Comparison of ENCODE assay signal across 28 mouse cellular contexts in genomic region chr1:79589424-79589823, GRCm38 (mm10).
DNase-seq lines count a peak whose midpoint lies in the region; ATAC-seq and TF ChIP-seq lines count a peak whose summit lies in the region.
"Had no signal": no experiment of that assay in that cellular context is flagged by ENCODE, and none has a peak within 500 bp of the region (broad histone marks: within the 10 kb centered on the region; RNA-seq: fewer than 3 reads in every experiment).

No protein-coding gene starts in this region.

- H3K36me3 ChIP-seq in heart, embryonic 11.5 days (ENCODE audit: control insufficient read depth, insufficient read depth, low read length): no peaks in the 10 kb centered on the region
- no peaks in the 10 kb centered on the region for H3K36me3 ChIP-seq in heart, embryonic 14.5 days (ENCODE audit: control insufficient read depth, insufficient read depth, low read length)
- no peaks in the 10 kb centered on the region for H3K36me3 ChIP-seq in heart, postnatal 0 days (replicated peaks; ENCODE audit: control insufficient read depth, insufficient read depth, low read length)
- H3K36me3 ChIP-seq in midbrain, embryonic 14.5 days (ENCODE audit: control insufficient read depth, insufficient read depth, low read length): no peaks in the 10 kb centered on the region
- H3K36me3 ChIP-seq in midbrain, embryonic 16.5 days (ENCODE audit: control insufficient read depth, insufficient read depth, low read length): no peaks in the 10 kb centered on the region
- H3K36me3 ChIP-seq: embryonic facial prominence, embryonic 12.5 days; embryonic facial prominence, embryonic 15.5 days; G1E had no signal

- DNase-seq in heart, postnatal 4 days: no peak
- DNase-seq in heart, adult 18-20 months: no peak
- DNase-seq in heart, postnatal 0 days (ENCODE audit: low spot score): peak; percentile 15
- DNase-seq in heart, adult 9 months (ENCODE audit: low spot score in 2 of 2): no peak
- DNase-seq in midbrain, embryonic 14.5 days: peak; percentile 19
- DNase-seq: adrenal gland, postnatal 10 days; adrenal gland, postnatal 36 days; B cell, adult 2 months; cerebellum, adult 11 months; cerebellum, adult 2 months; cerebellum, adult 9-11 months; cerebellum, postnatal 25 days; forebrain, postnatal 0 days; gastrocnemius, adult 2 months; gastrocnemius, postnatal 14 days had no signal

- WGBS in heart, embryonic 11.5 days (ENCODE audit: insufficient replicate concordance): 35% methylated on average over 6 of the region's 6 CpGs
- 16% methylated on average over 6 of the region's 6 CpGs for WGBS in heart, embryonic 14.5 days
- WGBS in heart, postnatal 0 days: 26% methylated on average over 6 of the region's 6 CpGs
- WGBS in midbrain, embryonic 14.5 days: 40% methylated on average over 6 of the region's 6 CpGs
- 48% methylated on average over 6 of the region's 6 CpGs for WGBS in midbrain, embryonic 16.5 days

- H3K9ac ChIP-seq in heart, embryonic 11.5 days (ENCODE audit: low read depth, low read length): no peak overlapping the region
- no peak overlapping the region for H3K9ac ChIP-seq in heart, embryonic 14.5 days (ENCODE audit: low read length)
- H3K9ac ChIP-seq in heart, postnatal 0 days (replicated peaks; ENCODE audit: low read depth, low read length): no peak overlapping the region
- H3K9ac ChIP-seq in midbrain, embryonic 14.5 days (replicated peaks; ENCODE audit: low read length): no peak overlapping the region
- H3K9ac ChIP-seq in midbrain, embryonic 16.5 days (ENCODE audit: low read depth, low read length): no peak overlapping the region
- H3K9ac ChIP-seq: embryonic facial prominence, embryonic 12.5 days; embryonic facial prominence, embryonic 15.5 days; forebrain, postnatal 0 days; hindbrain, embryonic 14.5 days had no signal

- peak overlapping the region; percentile 64; the same call in 1 of the 2 replicates for H3K27ac ChIP-seq in heart, embryonic 11.5 days (ENCODE audit: low read depth, low read length)
- H3K27ac ChIP-seq in heart, embryonic 14.5 days (replicated peaks in 1 of 2; ENCODE audit: control insufficient read depth in 1 of 2, insufficient read depth in 1 of 2, low read depth in 2 of 2, low read length in 2 of 2): peak overlapping the region; percentile 71 to 80
- H3K27ac ChIP-seq in heart, postnatal 0 days (ENCODE audit: low read depth): no peak overlapping the region
- no peak overlapping the region for H3K27ac ChIP-seq in midbrain, embryonic 14.5 days (replicated peaks; ENCODE audit: low read depth, low read length)
- no peak overlapping the region for H3K27ac ChIP-seq in midbrain, embryonic 16.5 days (ENCODE audit: low read length)
- H3K27ac ChIP-seq: embryonic facial prominence, embryonic 12.5 days; embryonic facial prominence, embryonic 15.5 days; gastrocnemius, adult 2 months; hindbrain, embryonic 14.5 days; hindbrain, postnatal 0 days had no signal

- H3K4me3 ChIP-seq in heart, embryonic 11.5 days (ENCODE audit: low read depth, low read length): no peak overlapping the region
- no peak overlapping the region for H3K4me3 ChIP-seq in heart, embryonic 14.5 days (ENCODE audit: control insufficient read depth in 1 of 2, insufficient read depth in 1 of 2, low read depth in 1 of 2, low read length in 2 of 2)
- no peak overlapping the region for H3K4me3 ChIP-seq in heart, postnatal 0 days (ENCODE audit: low read depth, low read length)
- no peak overlapping the region for H3K4me3 ChIP-seq in midbrain, embryonic 14.5 days (replicated peaks; ENCODE audit: low read depth, low read length)
- no peak overlapping the region for H3K4me3 ChIP-seq in midbrain, embryonic 16.5 days (ENCODE audit: low read depth, low read length)
- H3K4me3 ChIP-seq: embryonic facial prominence, embryonic 12.5 days; embryonic facial prominence, embryonic 15.5 days; gastrocnemius, adult 2 months had no signal

- no peak; the same call in 1 of the 2 replicates for ATAC-seq in heart, embryonic 11.5 days (replicated peaks; ENCODE audit: insufficient number of reproducible peaks, low FRiP score, low TSS enrichment)
- no peak for ATAC-seq in heart, embryonic 14.5 days (ENCODE audit: insufficient number of reproducible peaks, insufficient read depth, low FRiP score, low read depth)
- no peak for ATAC-seq in heart, postnatal 0 days (ENCODE audit: insufficient read depth, low read depth)
- ATAC-seq in midbrain, embryonic 14.5 days (ENCODE audit: low FRiP score, low TSS enrichment): no peak
- ATAC-seq in midbrain, embryonic 16.5 days: no peak
- ATAC-seq: forebrain, embryonic 14.5 days; forebrain, postnatal 0 days; hindbrain, postnatal 0 days; inflammation-experienced regulatory T-cells, adult 6 months; intestine, embryonic 16.5 days had no signal

- H3K9me3 ChIP-seq in heart, embryonic 11.5 days (replicated peaks; ENCODE audit: control insufficient read depth, low read length): no peaks in the 10 kb centered on the region
- H3K9me3 ChIP-seq in heart, embryonic 14.5 days (ENCODE audit: control insufficient read depth, low read length): no peaks in the 10 kb centered on the region
- H3K9me3 ChIP-seq in heart, postnatal 0 days (replicated peaks; ENCODE audit: control insufficient read depth, low read length): no peaks in the 10 kb centered on the region
- no peaks in the 10 kb centered on the region for H3K9me3 ChIP-seq in midbrain, embryonic 14.5 days (ENCODE audit: control insufficient read depth, low read length)
- no peaks in the 10 kb centered on the region for H3K9me3 ChIP-seq in midbrain, embryonic 16.5 days (replicated peaks; ENCODE audit: control insufficient read depth, low read length, poor library complexity, severe bottlenecking)
- H3K9me3 ChIP-seq: embryonic facial prominence, embryonic 12.5 days; embryonic facial prominence, embryonic 15.5 days; G1E had no signal

- H3K27me3 ChIP-seq in heart, embryonic 11.5 days (ENCODE audit: control insufficient read depth, insufficient read depth, low read length): no peaks in the 10 kb centered on the region
- H3K27me3 ChIP-seq in heart, embryonic 14.5 days (ENCODE audit: control insufficient read depth, insufficient read depth, low read length): no peaks in the 10 kb centered on the region
- no peaks in the 10 kb centered on the region for H3K27me3 ChIP-seq in heart, postnatal 0 days (ENCODE audit: control insufficient read depth, insufficient read depth, low read length)
- no peaks in the 10 kb centered on the region for H3K27me3 ChIP-seq in midbrain, embryonic 14.5 days (ENCODE audit: control insufficient read depth, insufficient read depth, low read length)
- H3K27me3 ChIP-seq in midbrain, embryonic 16.5 days (ENCODE audit: control insufficient read depth, insufficient read depth, low read depth, low read length): no peaks in the 10 kb centered on the region
- H3K27me3 ChIP-seq: CH12.LX; embryonic facial prominence, embryonic 12.5 days; embryonic facial prominence, embryonic 15.5 days; Patski had no signal

- H3K4me2 ChIP-seq in heart, embryonic 11.5 days: no peak overlapping the region
- H3K4me2 ChIP-seq in heart, embryonic 14.5 days (ENCODE audit: low read length): 0 out of 2 replicates have a peak overlapping the region, but pooled peaks have one; percentile 2
- no peak overlapping the region for H3K4me2 ChIP-seq in heart, postnatal 0 days (ENCODE audit: low read depth, low read length)
- H3K4me2 ChIP-seq in midbrain, embryonic 14.5 days (ENCODE audit: low read length): no peak overlapping the region
- H3K4me2 ChIP-seq in midbrain, embryonic 16.5 days (ENCODE audit: low read length): no peak overlapping the region
- H3K4me2 ChIP-seq: embryonic facial prominence, embryonic 12.5 days; embryonic facial prominence, embryonic 15.5 days; hindbrain, embryonic 14.5 days had no signal

- no peak for TF ChIP-seq EP300 in heart, postnatal 0 days (IDR thresholded peaks at IDR 0.05; ENCODE audit: low read depth)

- 0 out of 2 replicates have a peak, but pooled peaks cover 5% of the 10 kb centered on the region for H3K4me1 ChIP-seq in heart, embryonic 11.5 days (ENCODE audit: control insufficient read depth, insufficient read depth, low read length)
- H3K4me1 ChIP-seq in heart, embryonic 14.5 days (ENCODE audit: control insufficient read depth in 2 of 2, insufficient read depth in 2 of 2, low read length in 2 of 2): peaks cover 5 to 21% of the 10 kb centered on the region in 2 experiments; a peak in 3 of 4 replicates
- H3K4me1 ChIP-seq in heart, postnatal 0 days (ENCODE audit: control insufficient read depth, insufficient read depth): peaks cover 12% of the 10 kb centered on the region
- no peaks in the 10 kb centered on the region for H3K4me1 ChIP-seq in midbrain, embryonic 14.5 days (ENCODE audit: control insufficient read depth, insufficient read depth, low read length)
- H3K4me1 ChIP-seq in midbrain, embryonic 16.5 days (ENCODE audit: control insufficient read depth, insufficient read depth, low read length): no peaks in the 10 kb centered on the region; the same call in 1 of the 2 replicates
- H3K4me1 ChIP-seq: embryonic facial prominence, embryonic 12.5 days; embryonic facial prominence, embryonic 15.5 days had no signal

- no peak for TF ChIP-seq CTCF in heart, postnatal 0 days (IDR thresholded peaks at IDR 0.05; ENCODE audit: low read depth)

Comparison
In these comparisons a context has a peak if more than half of its experiments do, and no peak if none do; other contexts are left out.
1. H3K27ac ChIP-seq: peak in heart, embryonic 11.5 days (single experiment) and heart, embryonic 14.5 days (2 of 2); none in heart, postnatal 0 days (single experiment), midbrain, embryonic 14.5 days (single experiment) and midbrain, embryonic 16.5 days (single experiment).
2. DNase-seq: peak in heart, postnatal 0 days (single experiment) and midbrain, embryonic 14.5 days (single experiment); none in heart, postnatal 4 days (single experiment), heart, adult 18-20 months (0 of 2) and heart, adult 9 months (0 of 2).